Mouse (Mus musculus) testis, adult 2 months (tissue): ENCODE results near the gene Cwc22.

ENCODE experiments used
- CTCF ChIP-seq: fragments of 200-500 bp; IDR thresholded peaks from 2 replicates; pipeline ENCODE4 v1.5.1; 2012; ENCODE audit warnings: low read depth, mild to moderate bottlenecking, inconsistent platforms, low read length, moderate library complexity; ENCODE audit not compliant: control insufficient read depth, insufficient read depth, insufficient replicate concordance
- POLR2A ChIP-seq: fragments of 200-500 bp; IDR thresholded peaks from 2 replicates; pipeline ENCODE4 v1.6.1; 2012; ENCODE audit warnings: low read depth, mild to moderate bottlenecking, inconsistent platforms, low read length, moderate library complexity; ENCODE audit not compliant: control insufficient read depth

GRCm38 (mm10) chr2:77915187-77915586, 31.0 kb downstream of the Cwc22 start:
- no peak for TF ChIP-seq CTCF
- TF ChIP-seq POLR2A: no peak
